Mouse (Mus musculus) gastrocnemius, adult 18-20 months (tissue): ENCODE measurements at regions not wholly inside any gene's neighbourhood (a gene's known extent, or its start where the extent isn't known, plus 50 kb on each side); places are given as distances from the start of the nearest gene placed in this dataset.
"Not testable (repeated sequence)": the region's sequence is repeated elsewhere in the genome, so short reads cannot be mapped to it uniquely, and the experiment has no call there.

Experiments
- DNase-seq: peaks from one replicate; pipeline ENCODE4 v3.0.0; 2021; ENCODE audit warnings: low spot score

- DNase-seq, result no peak
Measured at GRCm38 (mm10) chr7:36224416-36224815, 421.6 kb upstream of the Zfp507 start.

DNA sequence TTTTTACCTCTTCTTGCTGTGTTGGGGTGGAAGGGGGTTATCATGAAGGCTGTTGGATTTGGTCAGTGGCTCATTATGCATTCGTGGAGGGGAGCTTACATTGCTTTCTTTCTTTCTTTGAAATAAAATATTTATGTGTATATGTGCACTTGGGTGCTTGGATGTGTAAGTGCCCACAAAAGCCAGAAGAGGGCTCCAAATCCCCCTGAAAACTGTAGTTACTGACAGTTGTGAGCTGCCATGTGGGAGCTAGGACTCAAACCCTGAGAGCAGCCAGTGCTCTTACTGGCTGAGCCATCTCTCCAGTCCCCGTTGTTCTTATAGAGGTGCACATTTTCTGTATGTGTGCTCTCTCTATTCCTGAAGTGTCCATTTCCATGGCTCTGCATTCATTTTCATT lies 415.6 kb upstream of the Zfp507 start:
- no peak for DNase-seq

GRCm38 (mm10) chr7:36210034-36210433 lies 407.2 kb upstream of the Zfp507 start:
- peak; percentile 30 for DNase-seq

GRCm38 (mm10) chr7:36207525-36208260 lies 404.9 kb upstream of the Zfp507 start:
- no peak for DNase-seq

GRCm38 (mm10) chr7:36198091-36198700 lies 395.4 kb upstream of the Zfp507 start:
- DNase-seq, result peak; percentile 2

- no peak for DNase-seq
Measured at GRCm38 (mm10) chr7:36196154-36196720, 393.4 kb upstream of the Zfp507 start.

GRCm38 (mm10) chr7:36192645-36193044 lies 389.8 kb upstream of the Zfp507 start:
- DNase-seq, result no peak

DNA sequence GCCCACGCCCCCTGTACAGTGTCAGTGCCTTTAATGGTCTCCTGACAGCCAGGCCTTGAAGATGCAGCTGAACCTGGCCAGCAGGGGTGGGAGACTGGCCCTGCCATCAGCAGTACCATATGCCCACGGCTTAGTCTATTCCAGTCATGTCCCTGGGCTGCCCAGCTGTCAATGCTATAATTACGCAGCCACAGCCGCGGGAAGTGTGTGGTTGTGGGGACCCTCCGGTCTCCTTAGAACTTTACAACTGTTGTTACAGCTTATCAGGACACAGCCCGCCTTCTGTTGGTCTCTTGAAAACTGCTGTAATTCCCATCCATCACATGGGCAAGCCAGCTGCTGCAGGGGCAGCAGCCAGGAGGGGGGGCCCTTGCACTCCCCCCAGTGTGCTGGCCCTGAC lies 375.1 kb upstream of the Zfp507 start:
- DNase-seq, result no peak

DNA sequence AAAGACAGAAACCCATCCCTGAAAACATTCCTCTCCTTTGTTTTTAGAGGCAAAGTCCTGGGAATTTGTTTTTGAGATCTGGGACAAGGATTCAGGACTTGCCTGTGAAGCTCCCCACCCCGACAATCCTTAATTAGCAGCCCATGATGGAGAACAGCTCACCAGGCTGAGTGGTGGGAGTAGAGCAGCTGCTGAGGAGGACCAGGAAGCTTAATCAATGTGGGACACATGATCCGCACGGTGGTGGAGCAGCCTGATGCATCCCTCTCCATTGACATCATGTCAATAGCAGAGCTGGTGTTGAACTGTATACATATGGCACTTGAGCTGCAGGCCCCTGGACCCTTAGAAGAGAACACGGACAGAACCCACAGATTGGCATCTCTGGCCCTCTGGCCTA lies 372.5 kb upstream of the Zfp507 start:
- no peak for DNase-seq

- DNase-seq, result not testable (repeated sequence)
Measured at GRCm38 (mm10) chr7:36172511-36172910, 369.7 kb upstream of the Zfp507 start.

DNA sequence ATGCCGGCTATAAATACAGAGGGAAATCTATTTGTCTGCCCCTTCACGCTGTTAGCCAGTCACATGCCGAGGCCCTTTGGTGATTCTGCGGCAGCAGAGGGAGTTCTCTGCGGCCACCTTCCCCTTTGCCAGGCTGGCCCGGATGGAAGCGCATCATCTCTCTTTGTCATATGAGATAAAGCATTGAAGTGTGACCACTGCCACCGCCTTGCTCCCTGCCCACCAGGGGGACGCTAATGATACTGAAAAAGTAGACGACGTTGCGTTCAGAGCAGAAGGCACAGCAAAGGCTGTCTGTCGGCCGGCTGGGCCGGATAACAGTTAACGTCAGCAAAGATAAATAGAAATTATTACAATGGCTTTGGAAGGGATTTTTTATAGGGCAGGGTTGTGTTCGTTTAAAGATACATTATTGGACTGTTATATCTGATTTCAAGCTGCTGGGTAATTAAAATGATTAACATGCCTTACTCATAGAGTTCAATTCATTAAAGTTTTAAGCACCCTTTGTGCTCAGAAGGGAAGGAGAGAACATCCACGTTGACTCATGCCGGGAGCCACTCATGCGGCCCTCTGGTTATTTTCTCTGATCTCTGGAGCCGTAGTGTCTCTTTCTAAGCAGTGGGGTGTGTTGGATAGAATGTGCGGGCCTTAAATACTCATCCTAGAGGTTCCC lies 354.6 kb upstream of the Zfp507 start:
- no peak for DNase-seq

DNA sequence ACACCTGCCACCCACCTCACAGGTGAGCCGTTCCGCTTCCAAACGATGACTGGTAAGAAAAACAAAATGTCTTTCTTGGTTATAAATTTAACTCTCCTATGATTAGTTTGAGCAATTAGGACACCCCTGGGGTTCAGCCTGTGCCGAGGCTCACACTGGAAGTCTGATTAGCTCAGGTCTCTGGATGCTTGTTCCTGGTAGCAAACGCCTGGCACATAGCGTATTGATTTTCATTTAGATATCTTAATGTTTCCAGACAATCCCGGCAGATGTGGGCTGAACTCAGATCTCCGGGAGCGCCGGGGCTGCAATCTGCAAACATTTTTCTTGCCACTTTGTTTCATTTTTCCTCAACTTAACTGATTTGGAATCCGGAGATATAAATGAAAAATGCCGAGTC lies 353.8 kb upstream of the Zfp507 start:
- no peak for DNase-seq

- DNase-seq, result no peak
Measured at GRCm38 (mm10) chr7:36155576-36155975, 352.8 kb upstream of the Zfp507 start.

DNA sequence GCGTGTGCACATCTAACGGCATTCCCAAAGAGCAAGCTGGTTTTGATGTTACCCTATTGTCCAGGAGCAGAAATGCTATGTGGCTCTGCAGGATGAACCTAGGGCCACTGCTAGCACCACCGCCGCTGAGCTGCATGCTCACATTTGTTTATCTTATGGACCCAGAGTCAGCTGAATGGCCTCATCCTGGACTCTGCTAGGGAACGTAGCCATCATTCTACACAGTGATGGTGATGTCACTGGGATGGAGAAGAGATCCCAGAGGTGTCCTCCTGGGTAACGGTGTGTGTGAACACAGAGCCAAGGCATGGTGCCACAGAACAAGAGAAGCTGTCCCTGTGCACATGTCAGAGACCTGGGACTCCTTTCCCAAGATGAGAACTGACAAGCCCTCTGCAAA lies 352.4 kb upstream of the Zfp507 start:
- no peak for DNase-seq

GRCm38 (mm10) chr7:36150871-36151560 lies 348.2 kb upstream of the Zfp507 start:
- no peak for DNase-seq

- no peak for DNase-seq
Measured at GRCm38 (mm10) chr7:36136571-36136970, 333.8 kb upstream of the Zfp507 start.

DNA sequence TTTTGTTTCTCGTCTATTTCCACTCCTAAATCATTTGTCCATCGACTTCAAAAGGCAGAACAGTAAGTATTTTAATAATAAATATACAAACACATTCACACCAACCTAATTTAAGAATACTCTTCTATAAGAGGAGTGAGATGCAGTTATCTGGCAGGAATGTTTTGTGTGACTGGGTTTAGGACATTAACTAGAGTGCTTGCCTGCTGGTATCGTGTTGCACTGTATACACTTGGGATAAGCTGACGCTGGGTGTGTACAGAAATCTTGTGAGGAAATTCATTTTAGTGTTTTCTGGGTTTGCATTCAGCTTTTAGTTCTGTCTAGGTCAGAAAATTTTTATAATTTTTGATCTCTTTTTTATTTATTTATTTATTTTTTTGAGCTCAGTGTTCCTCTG lies 331.8 kb upstream of the Zfp507 start:
- DNase-seq, result no peak

DNA sequence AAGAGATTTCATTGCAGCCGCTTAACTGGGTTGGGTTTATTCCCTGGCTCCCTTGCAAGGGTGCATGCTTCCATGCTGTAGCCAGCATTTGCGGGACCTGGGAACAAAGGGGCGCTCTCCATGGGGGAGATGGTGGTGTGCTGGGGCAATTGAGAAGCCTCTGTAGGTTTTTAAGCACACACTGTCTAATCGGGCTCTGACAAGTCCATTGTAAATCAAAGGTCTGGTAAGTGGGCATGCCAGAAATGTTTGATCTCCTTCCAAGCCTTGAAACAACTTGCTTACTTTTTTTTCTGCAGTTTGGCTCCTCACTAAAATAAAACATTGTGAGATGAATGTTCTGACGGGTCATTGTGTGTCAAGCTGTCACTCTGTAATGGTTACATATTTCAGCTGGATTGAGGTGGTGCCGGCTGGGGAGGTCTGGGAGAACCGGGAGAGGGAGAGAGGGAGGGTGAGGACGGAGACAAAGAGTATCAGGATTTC lies 330.9 kb upstream of the Zfp507 start:
- no peak for DNase-seq

GRCm38 (mm10) chr7:36133026-36133425 lies 330.2 kb upstream of the Zfp507 start:
- DNase-seq, result no peak

- DNase-seq, result no peak
Measured at GRCm38 (mm10) chr7:36132569-36132968, 329.8 kb upstream of the Zfp507 start.

DNA sequence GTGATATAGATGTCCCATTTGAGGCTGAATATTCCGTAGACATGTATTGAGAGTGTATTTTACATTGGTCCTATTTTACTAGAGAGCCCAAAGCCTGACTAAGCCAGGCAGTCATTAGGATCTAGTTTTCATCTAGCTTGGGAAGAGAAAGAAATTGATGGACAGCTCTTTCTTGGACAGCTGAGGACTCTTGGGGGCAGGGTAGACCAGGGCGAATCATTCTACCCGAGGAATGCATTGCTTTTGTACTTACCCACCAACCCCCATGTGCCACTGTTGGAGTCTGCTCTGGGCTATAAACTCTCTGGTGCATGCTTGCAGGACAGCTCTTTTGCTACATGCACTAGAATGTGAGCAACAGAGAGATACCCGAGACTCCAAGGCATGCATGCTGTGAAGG lies 294.3 kb upstream of the Zfp507 start:
- DNase-seq, result no peak
